Mouse (Mus musculus): ENCODE measurements around the gene Lonp2. TPM values are rescaled to one million over a fixed set of nuclear protein-coding genes. Genes with fewer than 3 reads are reported as not detected.

The Lonp2 gene
- total RNA-seq, 2 experiments from 2014 or later = 73.1 to 78.6 TPM

DNA sequence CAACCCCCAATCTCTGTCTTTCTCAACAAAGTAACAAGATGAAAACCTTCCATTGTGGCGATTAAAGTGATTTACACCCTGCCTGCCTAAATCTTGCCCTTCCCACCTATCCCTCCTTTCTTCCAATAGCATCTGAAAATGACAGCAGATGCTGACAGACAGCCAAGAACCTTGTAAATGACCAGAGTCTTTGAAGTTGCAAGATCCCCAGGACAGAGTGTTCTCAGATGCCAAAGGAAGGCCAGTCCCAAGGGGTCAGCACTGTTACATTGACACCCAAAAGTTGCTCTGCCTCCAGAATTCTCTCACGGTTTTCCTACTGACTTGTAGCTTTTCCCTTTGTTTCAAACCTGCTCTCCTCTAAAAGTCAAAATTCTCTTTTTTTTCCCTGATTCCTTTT, 126.0 kb downstream of the Lonp2 start:
- DNase-seq = no peak

DNA sequence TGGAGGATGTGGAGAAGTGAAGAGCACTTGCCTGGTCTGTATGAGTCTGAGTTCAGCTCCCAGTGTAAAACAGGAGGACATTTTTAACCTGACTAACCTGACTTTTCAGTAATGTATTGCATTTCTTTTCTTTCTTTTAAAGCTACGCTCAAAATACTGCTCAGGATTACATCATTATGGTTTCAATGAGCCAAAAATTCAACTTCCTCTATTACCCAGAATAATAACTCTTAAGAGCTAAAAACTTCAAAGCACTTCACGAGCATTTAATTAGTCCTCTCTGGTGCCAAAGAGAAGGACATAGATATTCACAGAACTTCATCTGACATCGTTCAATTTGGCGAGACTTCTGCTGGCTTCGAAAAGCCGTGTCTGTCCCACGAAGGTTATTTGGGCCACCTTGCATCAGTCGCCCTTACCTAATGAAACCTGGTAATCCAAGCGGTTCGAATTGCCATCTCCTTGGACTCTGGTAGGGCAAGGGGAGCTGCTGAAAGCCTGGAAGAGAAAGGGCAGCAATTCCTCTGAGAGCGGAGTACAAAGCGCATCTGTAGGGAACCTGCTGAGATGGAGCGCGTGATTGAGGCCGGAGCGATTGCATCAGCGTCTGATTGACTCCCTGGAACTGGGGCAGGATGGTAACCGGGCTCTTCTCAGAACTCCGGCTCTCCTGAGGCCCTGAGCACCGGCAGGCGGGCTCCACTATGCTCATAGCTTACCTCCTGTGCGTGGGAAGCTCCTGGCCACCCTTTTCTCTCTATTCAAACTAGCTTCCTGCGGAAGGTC, 133.3 kb downstream of the Lonp2 start:
- DNase-seq = peak; percentile 32 to 47

- no peak for DNase-seq
Observed at GRCm38 (mm10) chr8:86758651-86759050, 134.8 kb downstream of the Lonp2 start.

GRCm38 (mm10) chr8:86759090-86759491, 135.2 kb downstream of the Lonp2 start:
- no peak for DNase-seq

DNA sequence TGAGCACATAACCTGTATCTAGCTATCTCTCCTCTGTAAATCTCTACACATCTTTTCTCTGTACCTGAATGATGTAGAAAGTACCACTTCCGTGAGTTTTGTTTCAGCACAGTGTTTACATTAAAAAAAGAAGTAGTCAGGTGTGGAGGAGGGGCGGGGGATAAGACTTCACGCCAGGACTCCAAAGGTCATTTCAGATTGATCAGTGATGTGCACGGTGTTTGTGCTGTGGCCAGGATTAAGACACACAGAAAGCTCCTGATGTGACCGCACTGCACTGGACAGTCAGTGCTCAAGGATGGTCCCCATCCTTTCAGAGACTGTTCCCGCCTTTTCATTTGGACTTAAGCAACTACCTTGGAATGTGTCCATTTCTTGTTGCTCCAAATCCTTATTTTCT, 136.9 kb downstream of the Lonp2 start:
- DNase-seq = no peak

DNA sequence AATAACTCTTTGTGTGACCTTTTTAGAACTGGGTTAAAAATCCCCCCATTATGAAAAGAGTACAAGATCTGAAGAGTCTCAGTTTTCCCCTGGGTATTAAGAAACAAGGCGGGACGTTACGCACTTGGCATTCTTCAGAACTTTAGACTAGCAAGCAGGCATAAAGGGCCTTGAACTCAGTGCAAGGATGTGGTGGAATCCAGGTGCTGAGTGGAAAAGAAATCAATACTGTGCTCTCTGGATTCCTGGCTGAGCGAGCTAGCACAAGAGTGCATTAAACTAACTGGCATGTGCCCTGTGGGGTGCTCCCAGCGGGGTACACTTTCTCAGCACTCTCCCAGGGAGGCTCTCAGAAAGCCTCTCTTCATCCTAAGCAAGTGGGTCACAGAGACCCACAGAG, 139.0 kb downstream of the Lonp2 start:
- no peak for DNase-seq

- no peak for DNase-seq
Observed at GRCm38 (mm10) chr8:86765155-86765554, 141.3 kb downstream of the Lonp2 start.

GRCm38 (mm10) chr8:86765669-86766068, 141.8 kb downstream of the Lonp2 start:
- no peak for DNase-seq

GRCm38 (mm10) chr8:86766548-86767211, 142.8 kb downstream of the Lonp2 start:
- DNase-seq = no peak

GRCm38 (mm10) chr8:86768499-86768898, 144.7 kb downstream of the Lonp2 start:
- DNase-seq = no peak

- no peak for DNase-seq
Observed at GRCm38 (mm10) chr8:86769945-86770715, 146.3 kb downstream of the Lonp2 start.

Small RNA genes lying within 50 kb of the gene (microRNA-seq; reads per million reads assigned to microRNA genes)
- 0 reads per million in 2 experiments for gene Gm44348

Other genes starting within 250 kb of the Lonp2 start
- gene Abcc12, start 43.4 kb upstream of the Lonp2 start, total RNA-seq (2021) = under 1 TPM; 0.40 to 0.53 TPM
- 1 to 10 TPM; 2.9 to 3.9 TPM for gene Gm10638, start 121.7 kb downstream of the Lonp2 start, total RNA-seq (2021)
- gene Siah1a, start 121.9 kb downstream of the Lonp2 start, total RNA-seq (2021) = 10 to 100 TPM; 31.6 to 34.0 TPM

All from layer of hippocampus, postnatal 36 days (tissue).